Mouse (Mus musculus): ENCODE results near the gene Cdk4. TPM values are rescaled to one million over a fixed set of nuclear protein-coding genes. Genes with fewer than 3 reads are reported as not detected.

Gene Cdk4
- polyA plus RNA-seq, 1 experiment from 2014 or later, result 1,729 TPM

DNA sequence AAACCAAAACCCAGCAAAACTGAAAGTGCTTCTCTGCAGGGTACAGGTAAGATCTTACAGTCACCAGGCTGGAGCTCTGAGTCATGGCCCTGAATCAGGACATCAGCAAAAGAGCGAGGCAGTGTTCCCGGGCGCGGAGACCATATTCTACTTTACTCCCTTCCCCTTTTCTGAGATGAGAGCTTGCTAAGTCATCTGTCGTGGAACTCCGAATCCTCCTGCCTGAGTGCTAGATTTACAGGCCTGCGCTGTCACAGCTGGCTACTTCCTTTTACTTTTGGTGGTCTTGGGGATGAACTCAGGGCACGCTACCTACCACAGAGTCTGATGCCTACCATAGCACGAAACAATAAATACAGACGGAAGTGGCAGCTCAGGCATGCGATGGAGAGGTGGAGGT lies 51.1 kb downstream of the Cdk4 start:
- no peak for ATAC-seq (replicated peaks)
- Histone ChIP-seq H3K9ac (replicated peaks) (no peak overlapping the region), H3K4me2 (replicated peaks) (no peak overlapping the region), H3K4me1 (peaks cover 4% of the 10 kb centered on the region), H3K27me3 (no peaks in the 10 kb centered on the region), H3K9me3 (no peaks in the 10 kb centered on the region), H3K4me3 (no peak overlapping the region), H3K27ac (replicated peaks) (no peak overlapping the region), H3K36me3 (peaks cover 50% of the 10 kb centered on the region)
- WGBS, result 93% methylated on average over 11 of the region's 11 CpGs

DNA sequence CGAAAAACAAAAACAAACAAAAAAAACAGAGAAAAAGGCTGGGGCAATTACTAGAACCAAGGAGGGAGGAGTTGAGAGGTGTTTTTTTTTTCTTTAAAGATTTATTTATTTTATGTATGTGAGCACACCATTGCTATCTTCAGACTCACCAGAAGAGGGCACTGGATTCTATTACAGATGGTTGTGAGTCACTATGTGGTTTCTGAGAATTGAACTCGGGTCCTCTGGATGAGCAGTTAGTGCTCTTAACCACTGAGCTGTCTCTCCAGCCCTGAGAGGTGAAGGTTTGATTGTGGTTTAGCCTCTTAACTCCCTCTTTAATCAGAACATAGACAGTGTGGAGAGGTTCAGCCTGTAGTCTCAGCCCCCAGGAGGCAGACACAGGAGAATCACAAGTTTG lies 51.7 kb downstream of the Cdk4 start:
- Histone ChIP-seq H3K9me3 (no peaks in the 10 kb centered on the region), H3K4me2 (replicated peaks) (no peak overlapping the region), H3K27me3 (no peaks in the 10 kb centered on the region), H3K27ac (replicated peaks) (no peak overlapping the region), H3K36me3 (peaks cover 51% of the 10 kb centered on the region), H3K4me1 (peaks cover 10% of the 10 kb centered on the region), H3K9ac (replicated peaks) (no peak overlapping the region), H3K4me3 (no peak overlapping the region)
- 82% methylated on average over 2 of the region's 2 CpGs for whole genome bisulfite sequencing
- ATAC-seq (replicated peaks), result no peak

Other genes with a start within 250 kb of the Cdk4 start
- 9.2 and 11.9 TPM in 2 replicates for gene Atp23, start 162.2 kb upstream of the Cdk4 start, polyA plus RNA-seq (2015; fragmentation: Nextera tagmentation; extraction: Ambion mirVana)
- 26.0 and 26.9 TPM in 2 replicates for gene Ctdsp2, start 84.8 kb upstream of the Cdk4 start, polyA plus RNA-seq (2015; fragmentation: Nextera tagmentation; extraction: Ambion mirVana)
- 0.26 and 0.45 TPM in 2 replicates for gene Avil, start 62.8 kb upstream of the Cdk4 start, polyA plus RNA-seq (2015; fragmentation: Nextera tagmentation; extraction: Ambion mirVana)
- 67.3 and 70.6 TPM in 2 replicates for gene Tsfm, start 32.7 kb upstream of the Cdk4 start, polyA plus RNA-seq (2015; fragmentation: Nextera tagmentation; extraction: Ambion mirVana)
- gene Mettl1, start 22.1 kb upstream of the Cdk4 start, polyA plus RNA-seq (2015; fragmentation: Nextera tagmentation; extraction: Ambion mirVana), result 20.6 and 22.7 TPM in 2 replicates
- 0.14 and 0.28 TPM in 2 replicates for gene Eef1akmt3, start 22.0 kb upstream of the Cdk4 start, polyA plus RNA-seq (2015; fragmentation: Nextera tagmentation; extraction: Ambion mirVana)
- gene Cyp27b1, start 15.3 kb upstream of the Cdk4 start, polyA plus RNA-seq (2015; fragmentation: Nextera tagmentation; extraction: Ambion mirVana), result 0.11 and 0.15 TPM in 2 replicates
- gene March9, start 3.4 kb upstream of the Cdk4 start, polyA plus RNA-seq (2015; fragmentation: Nextera tagmentation; extraction: Ambion mirVana), result 5.6 and 7.0 TPM in 2 replicates
- gene Tspan31, start 6.7 kb downstream of the Cdk4 start, polyA plus RNA-seq (2015; fragmentation: Nextera tagmentation; extraction: Ambion mirVana), result 118 and 122 TPM in 2 replicates
- gene Agap2, start 11.8 kb downstream of the Cdk4 start, polyA plus RNA-seq (2015; fragmentation: Nextera tagmentation; extraction: Ambion mirVana), result 2.9 and 3.0 TPM in 2 replicates
- gene Os9, start 57.6 kb downstream of the Cdk4 start, polyA plus RNA-seq (2015; fragmentation: Nextera tagmentation; extraction: Ambion mirVana), result 110 and 117 TPM in 2 replicates
- 35.1 and 36.7 TPM in 2 replicates for gene B4galnt1, start 101.7 kb downstream of the Cdk4 start, polyA plus RNA-seq (2015; fragmentation: Nextera tagmentation; extraction: Ambion mirVana)
- gene Slc26a10, start 117.1 kb downstream of the Cdk4 start, polyA plus RNA-seq (2015; fragmentation: Nextera tagmentation; extraction: Ambion mirVana), result 1.4 and 2.1 TPM in 2 replicates
- gene Arhgef25, start 126.5 kb downstream of the Cdk4 start, polyA plus RNA-seq (2015; fragmentation: Nextera tagmentation; extraction: Ambion mirVana), result 31.4 and 32.3 TPM in 2 replicates
- 211 and 222 TPM in 2 replicates for gene Dtx3, start 132.2 kb downstream of the Cdk4 start, polyA plus RNA-seq (2015; fragmentation: Nextera tagmentation; extraction: Ambion mirVana)
- 24.9 and 26.1 TPM in 2 replicates for gene Pip4k2c, start 148.1 kb downstream of the Cdk4 start, polyA plus RNA-seq (2015; fragmentation: Nextera tagmentation; extraction: Ambion mirVana)
- gene Kif5a, start 199.8 kb downstream of the Cdk4 start, polyA plus RNA-seq (2015; fragmentation: Nextera tagmentation; extraction: Ambion mirVana), result 76.4 and 80.6 TPM in 2 replicates
- 320 and 321 TPM in 2 replicates for gene Dctn2, start 202.8 kb downstream of the Cdk4 start, polyA plus RNA-seq (2015; fragmentation: Nextera tagmentation; extraction: Ambion mirVana)
- 17.4 and 17.5 TPM in 2 replicates for gene Mbd6, start 225.5 kb downstream of the Cdk4 start, polyA plus RNA-seq (2015; fragmentation: Nextera tagmentation; extraction: Ambion mirVana)
- 130 and 137 TPM in 2 replicates for gene Mars, start 248.3 kb downstream of the Cdk4 start, polyA plus RNA-seq (2015; fragmentation: Nextera tagmentation; extraction: Ambion mirVana)

Measured in forebrain, embryonic 15.5 days (tissue).